Mouse (Mus musculus) liver, adult 2 months (tissue): ENCODE data around the gene Zfp831. TPM values are rescaled to one million over a fixed set of nuclear protein-coding genes. Genes with fewer than 3 reads are reported as not detected.

Experiments
- DNase-seq: peaks from one replicate; pipeline ENCODE4 v3.0.0-alpha.2; 2011; ENCODE audit warnings: low read depth, low spot score; ENCODE audit errors: extremely low read depth
- H3K27ac ChIP-seq: fragments of 200-500 bp; replicated peaks from 2 replicates; pipeline ENCODE4 v1.5.1; 2012; ENCODE audit warnings: low read depth, mild to moderate bottlenecking, control low read depth, inconsistent platforms, low read length; ENCODE audit not compliant: insufficient read depth
- H3K27me3 ChIP-seq: fragments of 200-500 bp; 2 replicates; pipeline ENCODE4 v1.6.1; 2012; ENCODE audit warnings: mild to moderate bottlenecking, moderate library complexity, low read length, inconsistent platforms; ENCODE audit not compliant: control insufficient read depth, insufficient read depth
- H3K36me3 ChIP-seq: fragments of 200-500 bp; 2 replicates; pipeline ENCODE4 v1.6.1; 2012; ENCODE audit warnings: low read length, inconsistent platforms; ENCODE audit not compliant: control insufficient read depth, insufficient read depth
- H3K4me1 ChIP-seq: fragments of 200-500 bp; 2 replicates; pipeline ENCODE4 v1.6.1; 2011; ENCODE audit warnings: low read length; ENCODE audit not compliant: control insufficient read depth, insufficient read depth
- H3K4me3 ChIP-seq: fragments of 200-500 bp; 2 replicates; pipeline ENCODE4 v1.5.1; 2011; ENCODE audit warnings: low read depth, mild to moderate bottlenecking, control low read depth, low read length, moderate library complexity; ENCODE audit not compliant: insufficient read depth
- H3K79me2 ChIP-seq: fragments of 200-500 bp; 2 replicates; pipeline ENCODE4 v1.6.1; 2012; ENCODE audit warnings: inconsistent platforms, mild to moderate bottlenecking, low read length, moderate library complexity; ENCODE audit not compliant: control insufficient read depth, insufficient read depth
- H3K9ac ChIP-seq: fragments of 200-500 bp; 2 replicates; pipeline ENCODE4 v1.6.1; 2012; ENCODE audit warnings: low read depth, mild to moderate bottlenecking, control low read depth, inconsistent platforms, low read length
- CTCF ChIP-seq: fragments of 200-500 bp; IDR thresholded peaks from 2 replicates; pipeline ENCODE4 v1.5.1; 2011; ENCODE audit warnings: low read depth, low read length, control low read depth
- POLR2A ChIP-seq: fragments of 200-500 bp; IDR thresholded peaks from 2 replicates; pipeline ENCODE4 v1.6.1; 2011; ENCODE audit warnings: low read length, control low read depth; ENCODE audit not compliant: insufficient read depth; ENCODE audit errors: extremely low read depth
- WGBS: fragments of 180-500 bp; shearing (Covaris S2); methylation state at CpG from one replicate; pipeline ENCODE4 v1.1.7; 2018; 5-methylcytosine and 5-hydroxymethylcytosine counted together
- polyA plus RNA-seq: library from polyadenylated mRNA; depleted of rRNA; stranded (reverse); fragments of >200 nt; gene quantifications from 2 replicates; pipeline ENCODE4 v1.2.3, GENCODE M21; 2012
- total RNA-seq: library from RNA; depleted of rRNA; stranded (reverse); fragments of >200 nt; gene quantifications from 2 replicates; pipeline ENCODE4 v1.2.3, GENCODE M21; 2014

Zfp831 gene
- total and polyA plus RNA-seq, 2 experiments: 0.06 to 0.09 TPM

DNA sequence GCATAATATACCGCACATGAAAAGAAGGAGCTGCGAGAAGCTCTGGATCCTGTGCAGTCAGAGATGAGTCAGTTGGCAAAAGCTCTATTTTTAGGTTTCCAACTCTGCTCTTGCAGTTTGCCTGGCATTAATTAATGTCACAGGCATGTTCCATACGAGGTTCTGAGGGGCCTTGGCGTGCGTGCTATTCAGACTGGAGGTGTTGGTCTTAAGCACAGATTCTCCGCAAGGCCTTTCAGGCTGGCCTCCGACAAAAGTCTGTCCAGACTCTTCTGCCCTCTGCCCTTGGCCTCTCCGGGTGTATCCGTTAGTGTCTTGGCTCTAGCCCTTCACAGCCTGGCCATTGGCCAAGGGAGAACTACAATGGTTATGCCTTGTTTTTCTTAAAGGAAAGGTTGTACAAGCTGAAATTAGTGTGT, 43.5 kb upstream of the Zfp831 start:
- 68% methylated on average over 9 of the region's 9 CpGs for WGBS
- Histone ChIP-seq H3K4me1 (no peaks in the 10 kb centered on the region), H3K79me2 (no peaks in the 10 kb centered on the region), H3K27me3 (no peaks in the 10 kb centered on the region), H3K27ac (no peak overlapping the region), H3K9ac (no peak overlapping the region), H3K4me3 (no peak overlapping the region), H3K36me3 (no peaks in the 10 kb centered on the region)
- DNase-seq: no peak
- TF ChIP-seq CTCF: no peak
- no peak for TF ChIP-seq POLR2A

DNA sequence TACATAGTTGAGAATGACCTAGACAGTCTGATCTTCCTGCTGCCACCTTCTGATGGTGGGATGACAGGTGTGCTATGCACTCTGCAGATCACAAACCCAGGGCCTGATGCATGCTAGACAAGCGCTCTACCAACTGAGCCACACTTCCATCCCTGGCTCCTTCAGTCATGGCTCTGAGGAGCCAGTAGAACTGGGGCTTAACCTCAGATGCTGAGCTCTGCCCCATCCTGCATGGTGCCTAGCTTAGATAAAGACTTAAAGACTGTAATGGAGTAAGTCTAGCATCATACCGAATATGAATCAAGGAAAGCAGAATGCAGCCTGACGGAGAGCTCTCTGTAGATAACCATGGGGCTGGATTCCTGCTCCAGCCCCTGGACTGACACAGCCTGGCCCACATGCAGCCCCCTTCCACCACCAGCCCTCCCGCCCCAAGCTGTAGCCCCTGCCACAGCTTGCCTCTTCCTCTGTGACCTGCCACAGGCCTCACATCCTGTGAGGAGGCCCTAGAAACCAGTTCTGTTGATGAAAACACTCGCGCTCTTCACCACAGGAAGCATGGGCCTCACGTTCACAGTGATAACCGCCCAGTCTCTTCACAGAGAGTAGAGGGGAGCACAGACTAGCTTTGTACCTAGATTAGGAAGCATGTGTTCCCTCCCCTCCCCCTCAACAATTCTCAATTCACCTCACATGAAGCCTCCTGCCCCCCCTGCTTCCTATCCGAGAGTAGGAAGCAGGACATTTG, 41.2 kb upstream of the Zfp831 start:
- DNase-seq: peak; percentile 7
- Histone ChIP-seq H3K4me3 (no peak overlapping the region), H3K27ac (no peak overlapping the region), H3K9ac (no peak overlapping the region), H3K27me3 (no peaks in the 10 kb centered on the region), H3K79me2 (no peaks in the 10 kb centered on the region), H3K36me3 (no peaks in the 10 kb centered on the region), H3K4me1 (no peaks in the 10 kb centered on the region)
- no peak for TF ChIP-seq CTCF
- no peak for TF ChIP-seq POLR2A
- 70% methylated on average over 9 of the region's 9 CpGs for WGBS

DNA sequence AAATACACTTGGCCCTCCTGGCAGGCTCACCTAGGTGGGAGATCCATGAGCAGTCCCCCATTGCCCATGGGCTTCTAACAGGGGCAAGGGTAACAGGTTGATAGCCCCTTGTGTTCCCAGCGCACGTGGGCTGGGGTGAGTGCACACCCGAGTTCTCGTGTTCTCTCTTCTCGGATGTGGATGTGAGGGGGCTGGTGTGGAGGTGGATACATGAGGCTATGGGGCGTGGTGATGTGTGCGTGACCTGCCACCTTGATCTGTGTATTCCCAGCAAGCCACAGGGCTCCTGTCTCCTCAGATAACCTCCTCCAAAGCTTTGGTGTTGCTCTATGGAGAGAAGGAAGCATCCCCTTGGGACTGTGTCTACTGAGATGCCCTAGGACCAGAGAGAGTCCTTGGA, 40.0 kb upstream of the Zfp831 start:
- 87% methylated on average over 7 of the region's 7 CpGs for WGBS
- Histone ChIP-seq H3K27me3 (no peaks in the 10 kb centered on the region), H3K27ac (no peak overlapping the region), H3K4me1 (no peaks in the 10 kb centered on the region), H3K9ac (no peak overlapping the region), H3K79me2 (no peaks in the 10 kb centered on the region), H3K36me3 (no peaks in the 10 kb centered on the region), H3K4me3 (no peak overlapping the region)
- DNase-seq: no peak
- TF ChIP-seq POLR2A (no peak), CTCF (no peak)

DNA sequence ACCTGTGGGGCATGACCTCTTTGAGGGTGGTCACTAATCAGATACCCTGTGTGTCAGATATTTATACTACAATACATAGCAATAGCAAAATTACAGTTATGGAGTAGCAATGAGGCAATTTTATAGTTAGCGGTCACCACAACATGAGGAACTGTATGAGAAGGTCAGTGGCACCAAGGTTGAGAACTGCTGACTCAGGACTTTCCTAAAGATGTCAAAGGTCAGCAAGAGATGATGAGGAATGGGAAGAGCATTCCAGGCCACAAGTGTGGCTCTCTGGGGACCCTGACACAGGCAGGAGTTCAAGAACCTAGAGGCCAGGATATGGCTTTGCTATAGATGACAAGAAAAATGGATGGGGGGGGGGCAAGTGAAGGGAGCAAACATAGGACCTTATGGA, 38.3 kb upstream of the Zfp831 start:
- H3K27ac ChIP-seq: no peak overlapping the region
- WGBS: 90% methylated on average over 1 of the region's 1 CpGs

DNA sequence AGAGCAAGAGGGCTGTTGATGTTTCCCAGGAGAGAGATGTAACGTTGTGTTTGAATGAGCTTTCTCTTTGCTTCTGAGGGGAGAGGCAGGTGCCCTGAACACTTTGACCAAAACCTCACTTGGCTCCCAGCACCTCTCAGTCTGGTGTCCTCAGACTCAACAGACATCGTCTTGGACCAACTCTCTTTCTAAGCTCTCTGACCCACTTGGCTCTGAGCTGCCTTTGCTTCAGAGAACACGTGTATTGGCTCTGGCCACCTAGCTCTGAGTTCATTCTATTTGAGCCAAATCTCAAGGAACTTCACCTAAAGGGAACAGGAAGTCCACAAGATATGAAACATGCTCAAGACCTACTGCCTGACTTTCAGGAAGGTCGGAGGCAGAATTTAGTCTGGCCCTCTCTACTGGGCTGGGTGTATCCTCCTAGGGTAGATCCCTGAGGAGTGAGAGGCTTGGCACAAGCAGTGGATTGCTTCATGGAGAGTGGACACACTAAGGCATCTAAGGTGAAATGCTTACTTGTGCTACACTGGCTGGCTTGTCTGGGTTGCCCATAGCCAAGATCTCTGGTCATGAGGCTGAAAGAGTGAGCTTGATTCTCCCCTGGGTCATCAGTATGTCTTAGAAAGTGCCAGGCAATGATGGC, 37.8 kb upstream of the Zfp831 start:
- H3K4me1 ChIP-seq: no peaks in the 10 kb centered on the region
- H3K79me2 ChIP-seq: no peaks in the 10 kb centered on the region
- 69% methylated on average over 4 of the region's 4 CpGs for WGBS
- H3K27ac ChIP-seq: no peak overlapping the region
- no peaks in the 10 kb centered on the region for H3K36me3 ChIP-seq
- H3K27me3 ChIP-seq: no peaks in the 10 kb centered on the region
- H3K9ac ChIP-seq: no peak overlapping the region
- peak; percentile 7 for DNase-seq
- H3K4me3 ChIP-seq: no peak overlapping the region
- TF ChIP-seq POLR2A (no peak), CTCF (no peak)

More for the DNA sequence above, 38.3 kb upstream of the Zfp831 start:
- DNase-seq: no peak
- Histone ChIP-seq H3K79me2 (no peaks in the 10 kb centered on the region), H3K27me3 (no peaks in the 10 kb centered on the region), H3K4me3 (no peak overlapping the region), H3K36me3 (no peaks in the 10 kb centered on the region), H3K9ac (no peak overlapping the region), H3K4me1 (no peaks in the 10 kb centered on the region)
- TF ChIP-seq CTCF (no peak), POLR2A (no peak)

DNA sequence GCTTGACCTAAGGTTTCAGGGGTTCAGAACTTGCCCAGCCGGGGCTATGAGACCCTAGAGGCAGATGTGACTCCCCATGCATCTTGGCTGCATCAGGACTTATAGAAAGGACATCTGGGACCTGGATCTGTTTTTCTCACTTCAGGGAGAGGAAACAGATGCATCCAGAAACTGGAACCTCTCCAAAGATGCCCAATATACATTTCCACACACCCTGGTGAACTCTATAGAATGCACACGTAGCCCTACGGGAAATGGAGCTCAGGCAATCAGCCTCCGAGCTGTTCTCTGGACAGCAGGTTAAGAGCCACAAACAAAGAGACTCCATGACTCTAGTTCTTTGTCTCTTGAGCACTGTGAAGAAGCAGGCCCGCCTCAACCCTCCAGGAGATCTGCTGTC, 37.0 kb upstream of the Zfp831 start:
- no peaks in the 10 kb centered on the region for H3K4me1 ChIP-seq
- H3K4me3 ChIP-seq: no peak overlapping the region
- H3K36me3 ChIP-seq: no peaks in the 10 kb centered on the region
- TF ChIP-seq CTCF: no peak
- no peak for TF ChIP-seq POLR2A
- no peaks in the 10 kb centered on the region for H3K27me3 ChIP-seq
- DNase-seq: no peak
- no peak overlapping the region for H3K27ac ChIP-seq
- 94% methylated on average over 5 of the region's 5 CpGs for WGBS
- no peak overlapping the region for H3K9ac ChIP-seq
- no peaks in the 10 kb centered on the region for H3K79me2 ChIP-seq
